10 mouse cellular contexts compared by ENCODE assay signal in genomic region chr10:68281076-68281774, GRCm38 (mm10). TPM values are rescaled to one million over a fixed set of nuclear protein-coding genes. Genes with fewer than 3 reads are reported as not detected.
DNase-seq lines count a peak whose midpoint lies in the region; ATAC-seq and TF ChIP-seq lines count a peak whose summit lies in the region.
"Had no signal": no experiment of that assay in that cellular context is flagged by ENCODE, and none has a peak within 500 bp of the region (broad histone marks: within the 10 kb centered on the region; RNA-seq: fewer than 3 reads in every experiment).

No protein-coding gene starts in this region.

- no peak overlapping the region for H3K9ac ChIP-seq in kidney, embryonic 16.5 days (replicated peaks; ENCODE audit: low read length)
- no peak overlapping the region for H3K9ac ChIP-seq in embryonic facial prominence, embryonic 13.5 days
- H3K9ac ChIP-seq in midbrain, postnatal 0 days (replicated peaks; ENCODE audit: low read length, poor library complexity, severe bottlenecking): no peak overlapping the region

- no peaks in the 10 kb centered on the region for H3K36me3 ChIP-seq in kidney, embryonic 16.5 days (ENCODE audit: insufficient read depth, low read length)
- H3K36me3 ChIP-seq in embryonic facial prominence, embryonic 13.5 days: no peaks in the 10 kb centered on the region
- no peaks in the 10 kb centered on the region for H3K36me3 ChIP-seq in midbrain, postnatal 0 days (ENCODE audit: insufficient read depth, low read length)

- H3K4me3 ChIP-seq in kidney, embryonic 16.5 days (ENCODE audit: low read length): no peak overlapping the region
- no peak overlapping the region for H3K4me3 ChIP-seq in embryonic facial prominence, embryonic 13.5 days
- H3K4me3 ChIP-seq in midbrain, postnatal 0 days (ENCODE audit: low read depth, low read length): no peak overlapping the region

- TF ChIP-seq CTCF in midbrain, postnatal 0 days (IDR thresholded peaks at IDR 0.05): no peak

- DNase-seq in cerebellum, adult 8-10 months: peak; percentile 18
- no peak for DNase-seq in cerebellum, postnatal 4 days (ENCODE audit: low spot score in 2 of 2)
- no peak for DNase-seq in kidney, postnatal 14 days
- no peak for DNase-seq in midbrain, postnatal 0 days (ENCODE audit: low spot score)
- no peak for DNase-seq in layer of hippocampus, postnatal 10 days (ENCODE audit: low spot score in 2 of 2)
- DNase-seq in T-cell, adult 2 months (ENCODE audit: low spot score): no peak
- DNase-seq: cerebellum, adult 11 months; lung, adult 2 months had no signal

- 43% methylated on average over 6 of the region's 6 CpGs for WGBS in kidney, embryonic 16.5 days
- 36% methylated on average over 6 of the region's 6 CpGs for whole genome bisulfite sequencing in embryonic facial prominence, embryonic 13.5 days
- 32% methylated on average over 6 of the region's 6 CpGs for WGBS in midbrain, postnatal 0 days

- H3K9me3 ChIP-seq in kidney, embryonic 16.5 days (ENCODE audit: low read length): no peaks in the 10 kb centered on the region
- no peaks in the 10 kb centered on the region for H3K9me3 ChIP-seq in embryonic facial prominence, embryonic 13.5 days
- no peaks in the 10 kb centered on the region for H3K9me3 ChIP-seq in midbrain, postnatal 0 days (ENCODE audit: low read length)

- H3K4me2 ChIP-seq in kidney, embryonic 16.5 days (replicated peaks; ENCODE audit: low read depth, low read length): no peak overlapping the region
- peak overlapping the region; percentile 82; the same call in 1 of the 2 replicates for H3K4me2 ChIP-seq in embryonic facial prominence, embryonic 13.5 days
- peak overlapping the region; percentile 83 for H3K4me2 ChIP-seq in midbrain, postnatal 0 days (ENCODE audit: low read depth, low read length, poor library complexity, severe bottlenecking)

- peaks cover 24% of the 10 kb centered on the region for H3K4me1 ChIP-seq in kidney, embryonic 16.5 days (ENCODE audit: insufficient read depth, low read length)
- H3K4me1 ChIP-seq in embryonic facial prominence, embryonic 13.5 days: peaks cover 28% of the 10 kb centered on the region
- H3K4me1 ChIP-seq in midbrain, postnatal 0 days (ENCODE audit: insufficient read depth, low read length): no peaks in the 10 kb centered on the region; the same call in 1 of the 2 replicates

- peak overlapping the region; percentile 34 for H3K27ac ChIP-seq in kidney, embryonic 16.5 days (ENCODE audit: low read length)
- peak overlapping the region; percentile 7; the same call in 1 of the 2 replicates for H3K27ac ChIP-seq in embryonic facial prominence, embryonic 13.5 days
- peak overlapping the region; percentile 93; the same call in 1 of the 2 replicates for H3K27ac ChIP-seq in midbrain, postnatal 0 days (ENCODE audit: low read depth, low read length)

- H3K27me3 ChIP-seq in kidney, embryonic 16.5 days (ENCODE audit: insufficient read depth, low read length): no peaks in the 10 kb centered on the region
- no peaks in the 10 kb centered on the region for H3K27me3 ChIP-seq in embryonic facial prominence, embryonic 13.5 days
- no peaks in the 10 kb centered on the region for H3K27me3 ChIP-seq in midbrain, postnatal 0 days (ENCODE audit: insufficient read depth, low read length)

- no peak for ATAC-seq in kidney, embryonic 16.5 days (ENCODE audit: low FRiP score, low TSS enrichment)
- no peak for ATAC-seq in embryonic facial prominence, embryonic 13.5 days (ENCODE audit: insufficient number of reproducible peaks, insufficient read depth, low FRiP score, low TSS enrichment, low read depth)
- no peak for ATAC-seq in midbrain, postnatal 0 days (ENCODE audit: low FRiP score)

RNA-seq across cellular contexts. Expression of gene Arid5b, which starts 2.7 kb away (rescaled TPM):
- 34.0 and 41.4 TPM in 2 replicates for polyA plus RNA-seq in kidney, embryonic 16.5 days (2015; fragmentation: Nextera tagmentation; extraction: Ambion mirVana)
- polyA plus RNA-seq in embryonic facial prominence, embryonic 13.5 days (2015; fragmentation: Nextera tagmentation; extraction: Ambion mirVana): 63.7 and 64.8 TPM in 2 replicates
- 12.9 and 13.6 TPM in 2 replicates for total RNA-seq in midbrain, postnatal 0 days (2014; rRNA removed)
- polyA plus RNA-seq in midbrain, postnatal 0 days (2015; fragmentation: Nextera tagmentation; extraction: Ambion mirVana): 10.6 and 13.3 TPM in 2 replicates
- 10 to 100 TPM; 16.0 to 18.2 TPM for total RNA-seq in layer of hippocampus, postnatal 10 days (2021)

Comparison
In these comparisons a context has a peak if more than half of its experiments do, and no peak if none do; other contexts are left out.
1. H3K27ac ChIP-seq: peak in every context shown above with its lines; median percentile 93 in midbrain, postnatal 0 days; 34 in kidney, embryonic 16.5 days; 7 in embryonic facial prominence, embryonic 13.5 days.